Mouse (Mus musculus) limb, embryonic 10.5 days (tissue): ENCODE results near the gene Med31. TPM values are rescaled to one million over a fixed set of nuclear protein-coding genes. Genes with fewer than 3 reads are reported as not detected.

ENCODE experiments used
- DNase-seq: peaks from one replicate; pipeline ENCODE4 v3.0.0-alpha.2; 2017; ENCODE audit warnings: low spot score
- H3K27ac ChIP-seq: fragments of 300-500 bp; sonication (generic); 2 replicates; pipeline ENCODE4 v1.5.1; 2016; ENCODE audit warnings: mild to moderate bottlenecking
- H3K27me3 ChIP-seq: fragments of 300-500 bp; sonication (generic); 2 replicates; pipeline ENCODE4 v1.6.1; 2016; ENCODE audit warnings: low read depth, mild to moderate bottlenecking; ENCODE audit not compliant: poor library complexity, severe bottlenecking
- H3K36me3 ChIP-seq: fragments of 300-500 bp; sonication (generic); 2 replicates; pipeline ENCODE4 v1.6.1; 2016; ENCODE audit warnings: mild to moderate bottlenecking, moderate library complexity
- H3K4me1 ChIP-seq: fragments of 300-500 bp; sonication (generic); 2 replicates; pipeline ENCODE4 v1.6.1; 2016
- H3K4me3 ChIP-seq: fragments of 300-500 bp; sonication (generic); 2 replicates; pipeline ENCODE4 v1.5.1; 2016; ENCODE audit warnings: mild to moderate bottlenecking, moderate library complexity
- H3K9me3 ChIP-seq: fragments of 300-500 bp; sonication (generic); replicated peaks from 2 replicates; pipeline ENCODE4 v1.6.1; 2016; ENCODE audit warnings: mild to moderate bottlenecking
- WGBS: fragments of 180-500 bp; shearing (Covaris S2); methylation state at CpG from one replicate; pipeline ENCODE4 v1.1.7; 2016; 5-methylcytosine and 5-hydroxymethylcytosine counted together
- polyA plus RNA-seq: library from polyadenylated mRNA; unstranded; fragments of >200 nt; fragmentation: Nextera tagmentation; extraction: Ambion mirVana; gene quantifications from 2 replicates; pipeline ENCODE4 v1.2.1, GENCODE M21; 2016

Med31 gene
- polyA plus RNA-seq, 1 experiment from 2014 or later: 47.4 TPM

GRCm38 (mm10) chr11:72221278-72221677 is 5.9 kb upstream of the Med31 start:
- no peak overlapping the region for H3K4me3 ChIP-seq
- H3K4me1 ChIP-seq: no peaks in the 10 kb centered on the region; the same call in 1 of the 2 replicates
- H3K27ac ChIP-seq: no peak overlapping the region
- DNase-seq: peak; percentile 82
- H3K9me3 ChIP-seq: no peaks in the 10 kb centered on the region
- H3K27me3 ChIP-seq: no peaks in the 10 kb centered on the region
- H3K36me3 ChIP-seq: no peaks in the 10 kb centered on the region
- WGBS: 17% methylated on average over 6 of the region's 6 CpGs

- Histone ChIP-seq H3K36me3 (peaks cover 9% of the 10 kb centered on the region), H3K4me1 (peaks cover 12% of the 10 kb centered on the region), H3K9me3 (no peaks in the 10 kb centered on the region), H3K27ac (no peak overlapping the region), H3K4me3 (no peak overlapping the region), H3K27me3 (no peaks in the 10 kb centered on the region)
- 89% methylated on average over 5 of the region's 5 CpGs for whole genome bisulfite sequencing
- DNase-seq: no peak
Observed at GRCm38 (mm10) chr11:72217116-72217515, 1.7 kb upstream of the Med31 start.

- Histone ChIP-seq H3K27ac (peak overlapping the region; percentile 87), H3K9me3 (no peaks in the 10 kb centered on the region), H3K4me1 (peaks cover 12% of the 10 kb centered on the region), H3K27me3 (no peaks in the 10 kb centered on the region), H3K4me3 (peak overlapping the region; percentile 73), H3K36me3 (peaks cover 32% of the 10 kb centered on the region)
- WGBS: 1% methylated on average over 51 of the region's 51 CpGs
- peak; percentile 100 for DNase-seq
Observed at GRCm38 (mm10) chr11:72214591-72215409, 592 bp downstream of the Med31 start.

- DNase-seq: no peak
- Histone ChIP-seq H3K27ac (peak overlapping the region; percentile 91), H3K27me3 (no peaks in the 10 kb centered on the region), H3K4me3 (peak overlapping the region; percentile 92), H3K4me1 (peaks cover 23% of the 10 kb centered on the region), H3K9me3 (no peaks in the 10 kb centered on the region), H3K36me3 (peaks cover 44% of the 10 kb centered on the region)
- WGBS: 20% methylated on average over 17 of the region's 17 CpGs
Observed at GRCm38 (mm10) chr11:72207834-72208377, 7.5 kb downstream of the Med31 start.

- DNase-seq: peak; percentile 92
- WGBS: under 1% methylated on average over 42 of the region's 42 CpGs
- peaks cover 39% of the 10 kb centered on the region for H3K36me3 ChIP-seq
- peak within 1 kb of the TSS; percentile 91 for H3K27ac ChIP-seq
- H3K27me3 ChIP-seq: no peaks in the 10 kb centered on the region
- no peaks in the 10 kb centered on the region for H3K9me3 ChIP-seq
- H3K4me1 ChIP-seq: peaks cover 23% of the 10 kb centered on the region
- peak within 1 kb of the TSS; percentile 92 for H3K4me3 ChIP-seq
Observed at GRCm38 (mm10) chr11:72207204-72207833, 8.1 kb downstream of the Med31 start, which contains the start of the genes 4933427D14Rik and Txndc17. 4933427D14Rik (minus strand) TSS chr11:72207459. Txndc17 (plus strand) TSS chr11:72207547.

- Histone ChIP-seq H3K36me3 (peaks cover 39% of the 10 kb centered on the region), H3K27me3 (no peaks in the 10 kb centered on the region), H3K4me3 (peak within 1 kb of the TSS; percentile 92), H3K4me1 (peaks cover 23% of the 10 kb centered on the region), H3K27ac (peak within 1 kb of the TSS; percentile 91), H3K9me3 (no peaks in the 10 kb centered on the region)
- DNase-seq: no peak
- under 1% methylated on average over 43 of the region's 43 CpGs for WGBS
Observed at GRCm38 (mm10) chr11:72206341-72207203, 8.8 kb downstream of the Med31 start, which contains the start of gene Gm43951. Gm43951 (minus strand) TSS chr11:72206840.

- Histone ChIP-seq H3K36me3 (peaks cover 34% of the 10 kb centered on the region), H3K27ac (no peak overlapping the region), H3K4me1 (peaks cover 23% of the 10 kb centered on the region), H3K4me3 (peak overlapping the region; percentile 92; the same call in 1 of the 2 replicates), H3K9me3 (no peaks in the 10 kb centered on the region), H3K27me3 (no peaks in the 10 kb centered on the region)
- no peak for DNase-seq
- WGBS: 88% methylated on average over 6 of the region's 6 CpGs
Observed at GRCm38 (mm10) chr11:72205256-72205655, 10.1 kb downstream of the Med31 start.

GRCm38 (mm10) chr11:72203440-72203839 is 12.0 kb downstream of the Med31 start:
- H3K9me3 ChIP-seq: no peaks in the 10 kb centered on the region
- no peak overlapping the region for H3K27ac ChIP-seq
- no peak for DNase-seq
- 81% methylated on average over 1 of the region's 1 CpGs for WGBS
- H3K4me1 ChIP-seq: peaks cover 23% of the 10 kb centered on the region
- no peaks in the 10 kb centered on the region for H3K27me3 ChIP-seq
- H3K36me3 ChIP-seq: peaks cover 32% of the 10 kb centered on the region
- H3K4me3 ChIP-seq: no peak overlapping the region

GRCm38 (mm10) chr11:72196506-72196905 is 18.9 kb downstream of the Med31 start:
- DNase-seq: no peak
- H3K27ac ChIP-seq: no peak overlapping the region
- no peaks in the 10 kb centered on the region for H3K4me1 ChIP-seq
- H3K36me3 ChIP-seq: peaks cover 77% of the 10 kb centered on the region
- no peak overlapping the region for H3K4me3 ChIP-seq
- H3K9me3 ChIP-seq: no peaks in the 10 kb centered on the region
- WGBS: 89% methylated on average over 8 of the region's 8 CpGs
- H3K27me3 ChIP-seq: no peaks in the 10 kb centered on the region

GRCm38 (mm10) chr11:72194259-72194658 is 21.1 kb downstream of the Med31 start:
- Histone ChIP-seq H3K36me3 (peaks cover 87% of the 10 kb centered on the region), H3K27me3 (no peaks in the 10 kb centered on the region), H3K4me3 (no peak overlapping the region), H3K4me1 (no peaks in the 10 kb centered on the region), H3K9me3 (no peaks in the 10 kb centered on the region), H3K27ac (no peak overlapping the region)
- DNase-seq: no peak
- 99% methylated on average over 2 of the region's 2 CpGs for WGBS

- WGBS: 92% methylated on average over 1 of the region's 1 CpGs
- no peaks in the 10 kb centered on the region for H3K9me3 ChIP-seq
- H3K27me3 ChIP-seq: no peaks in the 10 kb centered on the region
- H3K36me3 ChIP-seq: peaks cover 88% of the 10 kb centered on the region
- H3K27ac ChIP-seq: no peak overlapping the region
- no peak for DNase-seq
- no peaks in the 10 kb centered on the region for H3K4me1 ChIP-seq
- H3K4me3 ChIP-seq: no peak overlapping the region
Observed at GRCm38 (mm10) chr11:72190857-72191256, 24.5 kb downstream of the Med31 start.

- H3K4me3 ChIP-seq: no peak overlapping the region
- DNase-seq: no peak
- H3K27me3 ChIP-seq: no peaks in the 10 kb centered on the region
- no peaks in the 10 kb centered on the region for H3K4me1 ChIP-seq
- no peak overlapping the region for H3K27ac ChIP-seq
- no peaks in the 10 kb centered on the region for H3K9me3 ChIP-seq
- 87% methylated on average over 4 of the region's 4 CpGs for WGBS
- peaks cover 66% of the 10 kb centered on the region for H3K36me3 ChIP-seq
Observed at GRCm38 (mm10) chr11:72184252-72184651, 31.1 kb downstream of the Med31 start.
